Mouse (Mus musculus): ENCODE results near the gene Adgre5. TPM values are rescaled to one million over a fixed set of nuclear protein-coding genes. Genes with fewer than 3 reads are reported as not detected.

Adgre5 gene
- polyA plus RNA-seq, 1 experiment from 2014 or later, result 18.0 TPM

DNA sequence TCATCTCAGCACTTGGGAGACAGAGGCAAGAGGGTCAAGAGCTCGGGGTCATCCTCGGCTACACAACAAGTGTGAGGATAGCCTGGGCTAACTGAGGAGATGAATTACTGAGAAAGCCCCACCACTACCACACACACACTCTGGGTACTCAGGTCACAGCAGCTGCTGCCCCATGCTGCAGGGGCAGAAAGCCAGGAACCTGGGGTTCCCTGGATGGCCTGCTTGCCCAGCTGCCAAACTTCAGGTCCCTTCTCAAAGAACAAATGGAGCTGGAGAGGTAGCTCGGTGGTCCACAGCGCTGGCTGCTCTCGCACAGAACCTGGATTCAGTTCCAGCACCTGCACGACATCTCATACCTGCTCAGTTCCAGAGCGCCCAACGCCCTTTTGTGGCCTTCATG is 23.0 kb upstream of the Adgre5 start:
- WGBS, result 92% methylated on average over 8 of the region's 8 CpGs
- Histone ChIP-seq H3K9me3 (ENCODE audit: control insufficient read depth, low read length) (no peaks in the 10 kb centered on the region), H3K36me3 (ENCODE audit: control insufficient read depth, insufficient read depth, low read length) (no peaks in the 10 kb centered on the region), H3K27me3 (ENCODE audit: control insufficient read depth, insufficient read depth, low read length) (no peaks in the 10 kb centered on the region), H3K4me2 (ENCODE audit: low read depth) (no peak overlapping the region), H3K9ac (ENCODE audit: low read length) (no peak overlapping the region), H3K27ac (ENCODE audit: low read depth, low read length) (no peak overlapping the region), H3K4me1 (ENCODE audit: control insufficient read depth, insufficient read depth, low read length) (no peaks in the 10 kb centered on the region), H3K4me3 (ENCODE audit: low read depth, low read length) (no peak overlapping the region)
- DNase-seq (ENCODE audit: low spot score) (no peak), ATAC-seq (ENCODE audit: insufficient read depth, low FRiP score, low TSS enrichment) (no peak)

GRCm38 (mm10) chr8:83759231-83759759 is 18.2 kb upstream of the Adgre5 start:
- Histone ChIP-seq H3K4me2 (ENCODE audit: low read depth) (no peak overlapping the region), H3K36me3 (ENCODE audit: control insufficient read depth, insufficient read depth, low read length) (no peaks in the 10 kb centered on the region), H3K4me1 (ENCODE audit: control insufficient read depth, insufficient read depth, low read length) (no peaks in the 10 kb centered on the region), H3K9ac (ENCODE audit: low read length) (no peak overlapping the region), H3K27ac (ENCODE audit: low read depth, low read length) (no peak overlapping the region), H3K27me3 (ENCODE audit: control insufficient read depth, insufficient read depth, low read length) (no peaks in the 10 kb centered on the region), H3K4me3 (ENCODE audit: low read depth, low read length) (no peak overlapping the region), H3K9me3 (ENCODE audit: control insufficient read depth, low read length) (no peaks in the 10 kb centered on the region)
- no peak for ATAC-seq (ENCODE audit: insufficient read depth, low FRiP score, low TSS enrichment)
- no peak for DNase-seq (ENCODE audit: low spot score)
- WGBS, result 86% methylated on average over 2 of the region's 2 CpGs

- no peaks in the 10 kb centered on the region for H3K9me3 ChIP-seq (ENCODE audit: control insufficient read depth, low read length)
- H3K36me3 ChIP-seq (ENCODE audit: control insufficient read depth, insufficient read depth, low read length), result no peaks in the 10 kb centered on the region
- DNase-seq (ENCODE audit: low spot score) (no peak), ATAC-seq (ENCODE audit: insufficient read depth, low FRiP score, low TSS enrichment) (no peak)
- H3K27me3 ChIP-seq (ENCODE audit: control insufficient read depth, insufficient read depth, low read length), result no peaks in the 10 kb centered on the region
- no peaks in the 10 kb centered on the region for H3K4me1 ChIP-seq (ENCODE audit: control insufficient read depth, insufficient read depth, low read length)
- no peak overlapping the region for H3K9ac ChIP-seq (ENCODE audit: low read length)
- no peak overlapping the region for H3K4me3 ChIP-seq (ENCODE audit: low read depth, low read length)
- WGBS, result 67% methylated on average over 5 of the region's 5 CpGs
- H3K27ac ChIP-seq (ENCODE audit: low read depth, low read length), result no peak overlapping the region
- no peak overlapping the region for H3K4me2 ChIP-seq (ENCODE audit: low read depth)
Measured at GRCm38 (mm10) chr8:83758298-83758697, 17.2 kb upstream of the Adgre5 start.

DNA sequence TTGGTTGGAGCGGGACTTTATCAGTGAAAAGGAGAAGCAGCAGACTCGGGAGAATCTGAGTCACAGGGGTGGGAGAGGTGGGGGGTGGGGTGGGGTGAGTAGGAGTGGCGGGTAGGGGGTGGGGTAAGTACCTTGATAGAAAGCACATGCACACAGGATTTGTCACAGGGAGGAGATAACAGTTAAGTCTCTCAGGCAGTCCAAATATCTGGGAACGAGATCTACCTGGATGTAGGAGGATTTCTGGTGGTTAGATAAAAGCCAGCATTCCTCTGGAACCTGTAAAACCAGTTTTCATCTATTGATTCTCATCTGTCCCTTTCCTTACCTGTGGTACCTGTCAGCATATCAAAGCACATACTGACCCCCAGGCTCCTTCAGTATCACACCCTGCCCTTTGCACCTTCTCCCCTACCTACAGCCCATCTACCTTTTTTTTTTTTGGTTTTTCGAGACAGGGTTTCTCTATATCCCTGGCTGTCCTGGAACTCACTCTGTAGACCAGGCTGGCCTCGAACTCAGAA is 16.0 kb upstream of the Adgre5 start:
- DNase-seq (ENCODE audit: low spot score) (no peak), ATAC-seq (ENCODE audit: insufficient read depth, low FRiP score, low TSS enrichment) (no peak)
- Histone ChIP-seq H3K9me3 (ENCODE audit: control insufficient read depth, low read length) (no peaks in the 10 kb centered on the region), H3K9ac (ENCODE audit: low read length) (no peak overlapping the region), H3K4me2 (ENCODE audit: low read depth) (no peak overlapping the region), H3K27me3 (ENCODE audit: control insufficient read depth, insufficient read depth, low read length) (no peaks in the 10 kb centered on the region), H3K4me3 (ENCODE audit: low read depth, low read length) (no peak overlapping the region), H3K27ac (ENCODE audit: low read depth, low read length) (no peak overlapping the region), H3K36me3 (ENCODE audit: control insufficient read depth, insufficient read depth, low read length) (no peaks in the 10 kb centered on the region), H3K4me1 (ENCODE audit: control insufficient read depth, insufficient read depth, low read length) (no peaks in the 10 kb centered on the region)
- 85% methylated on average over 6 of the region's 6 CpGs for WGBS

GRCm38 (mm10) chr8:83756273-83756672 is 15.1 kb upstream of the Adgre5 start:
- Histone ChIP-seq H3K4me1 (ENCODE audit: control insufficient read depth, insufficient read depth, low read length) (no peaks in the 10 kb centered on the region), H3K9ac (ENCODE audit: low read length) (no peak overlapping the region), H3K4me2 (ENCODE audit: low read depth) (no peak overlapping the region), H3K27ac (ENCODE audit: low read depth, low read length) (no peak overlapping the region), H3K9me3 (ENCODE audit: control insufficient read depth, low read length) (no peaks in the 10 kb centered on the region), H3K36me3 (ENCODE audit: control insufficient read depth, insufficient read depth, low read length) (no peaks in the 10 kb centered on the region), H3K4me3 (ENCODE audit: low read depth, low read length) (no peak overlapping the region), H3K27me3 (ENCODE audit: control insufficient read depth, insufficient read depth, low read length) (no peaks in the 10 kb centered on the region)
- 94% methylated on average over 3 of the region's 3 CpGs for WGBS
- DNase-seq (ENCODE audit: low spot score) (no peak), ATAC-seq (ENCODE audit: insufficient read depth, low FRiP score, low TSS enrichment) (no peak)

DNA sequence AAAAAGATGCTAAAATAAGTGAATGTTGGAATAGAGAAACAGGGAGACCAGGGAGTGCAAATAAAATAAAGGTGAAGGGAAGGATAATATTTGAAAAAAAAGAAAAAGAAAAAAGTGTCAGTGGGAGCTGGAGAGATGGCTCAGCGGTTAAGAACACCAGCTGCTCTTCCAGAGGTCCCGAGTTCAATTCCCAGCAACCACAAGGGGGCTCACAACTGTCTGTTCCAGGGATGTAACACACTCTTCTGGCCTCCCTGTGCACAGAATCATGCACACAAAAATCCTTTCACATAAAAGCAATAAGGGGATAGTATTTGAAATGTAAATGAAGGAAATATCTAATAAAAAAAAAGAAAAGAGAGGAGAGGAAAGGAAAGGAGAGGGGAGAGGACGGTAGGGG is 13.0 kb upstream of the Adgre5 start:
- Histone ChIP-seq H3K36me3 (ENCODE audit: control insufficient read depth, insufficient read depth, low read length) (no peaks in the 10 kb centered on the region), H3K9ac (ENCODE audit: low read length) (no peak overlapping the region), H3K27me3 (ENCODE audit: control insufficient read depth, insufficient read depth, low read length) (no peaks in the 10 kb centered on the region), H3K4me2 (ENCODE audit: low read depth) (no peak overlapping the region), H3K4me1 (ENCODE audit: control insufficient read depth, insufficient read depth, low read length) (no peaks in the 10 kb centered on the region), H3K27ac (ENCODE audit: low read depth, low read length) (no peak overlapping the region), H3K4me3 (ENCODE audit: low read depth, low read length) (no peak overlapping the region), H3K9me3 (ENCODE audit: control insufficient read depth, low read length) (no peaks in the 10 kb centered on the region)
- WGBS, result 54% methylated on average over 3 of the region's 3 CpGs
- DNase-seq (ENCODE audit: low spot score) (no peak), ATAC-seq (ENCODE audit: insufficient read depth, low FRiP score, low TSS enrichment) (no peak)

DNA sequence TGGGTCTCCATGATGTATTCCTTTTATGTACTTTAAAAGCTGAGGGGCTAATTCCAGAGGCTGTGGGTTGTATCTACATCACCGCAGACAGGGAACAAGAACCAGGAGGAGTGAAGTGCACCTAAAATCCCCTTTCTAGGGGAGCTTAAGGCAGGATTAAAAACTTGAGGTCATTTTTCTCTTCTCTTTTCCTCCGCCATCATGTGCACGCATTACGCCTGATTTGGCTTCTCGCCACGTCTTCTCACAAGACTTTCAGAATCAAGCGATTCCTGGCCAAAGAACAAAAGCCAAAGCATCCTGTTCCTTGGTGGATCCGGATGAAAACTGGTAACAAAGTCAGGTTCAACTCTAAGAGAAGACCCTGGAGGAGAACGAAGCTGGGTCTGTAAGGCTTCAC is 8.1 kb upstream of the Adgre5 start:
- WGBS, result 88% methylated on average over 9 of the region's 9 CpGs
- DNase-seq (ENCODE audit: low spot score), result no peak

GRCm38 (mm10) chr8:83748708-83749107 is 7.6 kb upstream of the Adgre5 start:
- Histone ChIP-seq H3K4me2 (ENCODE audit: low read depth) (no peak overlapping the region), H3K4me1 (ENCODE audit: control insufficient read depth, insufficient read depth, low read length) (peaks cover 9% of the 10 kb centered on the region), H3K9ac (ENCODE audit: low read length) (no peak overlapping the region), H3K9me3 (ENCODE audit: control insufficient read depth, low read length) (no peaks in the 10 kb centered on the region), H3K27me3 (ENCODE audit: control insufficient read depth, insufficient read depth, low read length) (peaks cover 17% of the 10 kb centered on the region), H3K4me3 (ENCODE audit: low read depth, low read length) (no peak overlapping the region), H3K27ac (ENCODE audit: low read depth, low read length) (no peak overlapping the region), H3K36me3 (ENCODE audit: control insufficient read depth, insufficient read depth, low read length) (no peaks in the 10 kb centered on the region)
- DNase-seq (ENCODE audit: low spot score) (peak; percentile 56), ATAC-seq (ENCODE audit: insufficient read depth, low FRiP score, low TSS enrichment) (no peak)
- WGBS, result 34% methylated on average over 3 of the region's 3 CpGs

More for the DNA sequence above, 8.1 kb upstream of the Adgre5 start:
- Histone ChIP-seq H3K4me3 (ENCODE audit: low read depth, low read length) (no peak overlapping the region), H3K9me3 (ENCODE audit: control insufficient read depth, low read length) (no peaks in the 10 kb centered on the region), H3K27ac (ENCODE audit: low read depth, low read length) (no peak overlapping the region), H3K27me3 (ENCODE audit: control insufficient read depth, insufficient read depth, low read length) (peaks cover 17% of the 10 kb centered on the region), H3K4me2 (ENCODE audit: low read depth) (no peak overlapping the region), H3K9ac (ENCODE audit: low read length) (no peak overlapping the region), H3K36me3 (ENCODE audit: control insufficient read depth, insufficient read depth, low read length) (no peaks in the 10 kb centered on the region), H3K4me1 (ENCODE audit: control insufficient read depth, insufficient read depth, low read length) (peaks cover 9% of the 10 kb centered on the region)
- no peak for ATAC-seq (ENCODE audit: insufficient read depth, low FRiP score, low TSS enrichment)

GRCm38 (mm10) chr8:83747661-83748346 is 6.7 kb upstream of the Adgre5 start:
- no peaks in the 10 kb centered on the region for H3K9me3 ChIP-seq (ENCODE audit: control insufficient read depth, low read length)
- peak overlapping the region; percentile 24 for H3K4me3 ChIP-seq (ENCODE audit: low read depth, low read length)
- DNase-seq (ENCODE audit: low spot score), result peak; percentile 63
- peak overlapping the region; percentile 58 for H3K4me2 ChIP-seq (ENCODE audit: low read depth)
- peaks cover 17% of the 10 kb centered on the region for H3K27me3 ChIP-seq (ENCODE audit: control insufficient read depth, insufficient read depth, low read length)
- 2% methylated on average over 28 of the region's 28 CpGs for WGBS
- H3K4me1 ChIP-seq (ENCODE audit: control insufficient read depth, insufficient read depth, low read length), result peaks cover 9% of the 10 kb centered on the region
- H3K27ac ChIP-seq (ENCODE audit: low read depth, low read length), result no peak overlapping the region
- no peaks in the 10 kb centered on the region for H3K36me3 ChIP-seq (ENCODE audit: control insufficient read depth, insufficient read depth, low read length)
- H3K9ac ChIP-seq (ENCODE audit: low read length), result peak overlapping the region; percentile 59
- peak; percentile 55; the same call in 1 of the 2 replicates for ATAC-seq (ENCODE audit: insufficient read depth, low FRiP score, low TSS enrichment)

Measured in neural tube, embryonic 11.5 days (tissue).